Mouse (Mus musculus): ENCODE data around the gene Tgtp2. TPM values are rescaled to one million over a fixed set of nuclear protein-coding genes. Genes with fewer than 3 reads are reported as not detected.
"Not testable (repeated sequence)": the region's sequence is repeated elsewhere in the genome, so short reads cannot be mapped to it uniquely, and the experiment has no call there.

Tgtp2 gene
- not detected for total RNA-seq (2021)
- long read RNA-seq, experiment 1, result 0 reads
- long read RNA-seq, experiment 2, result 0 reads

DNA sequence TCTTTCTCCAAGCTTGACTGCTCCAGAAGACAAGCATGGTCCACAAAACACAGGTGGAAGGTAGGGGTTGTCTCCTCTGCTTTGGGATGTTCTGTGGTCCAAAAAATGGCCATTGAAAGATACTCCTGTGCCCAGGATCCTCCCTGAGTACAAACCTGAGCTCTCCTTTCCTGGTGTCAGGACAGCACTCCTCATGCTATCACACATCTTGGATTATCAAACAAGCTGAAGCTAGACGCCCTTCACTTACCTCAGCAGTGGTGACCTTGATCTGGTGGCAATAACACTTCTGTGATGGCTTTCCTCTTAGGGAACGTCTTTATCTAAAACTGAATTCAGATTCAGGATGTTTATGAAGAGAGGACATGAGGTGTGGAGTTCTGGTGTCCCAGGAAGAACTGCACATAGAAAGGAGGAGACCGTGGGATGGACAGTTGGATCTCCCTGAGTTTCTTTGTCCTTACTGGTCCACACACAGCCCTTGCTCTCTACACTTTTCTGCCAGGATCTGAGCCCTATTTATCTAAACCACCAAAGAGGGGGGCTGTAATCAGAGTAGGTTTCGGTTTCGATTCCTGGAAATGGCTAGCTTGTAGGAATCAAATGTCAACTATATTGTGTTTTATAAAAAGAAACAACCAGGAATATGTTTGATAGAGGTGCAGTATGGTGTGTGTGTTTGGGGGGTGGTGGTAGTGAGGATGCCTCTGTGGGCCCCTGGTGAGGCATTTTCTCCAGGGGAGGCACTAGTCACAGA is at the start of gene Tgtp2:
Tgtp2 (minus strand) TSS at position 494 of the 757 bp plus-strand sequence.
- not testable (repeated sequence) for DNase-seq (ENCODE audit: low spot score in 2 of 2)

GRCm38 (mm10) chr11:49112624-49113219 is 48.7 kb upstream of the Tgtp2 start:
- peak in 1 of 2 experiments; percentile 8 for DNase-seq (ENCODE audit: low spot score in 2 of 2)

- no peak for DNase-seq (ENCODE audit: low spot score in 2 of 2)
Measured at GRCm38 (mm10) chr11:49111000-49111399, 47.0 kb upstream of the Tgtp2 start.

GRCm38 (mm10) chr11:49108833-49109232 is 44.8 kb upstream of the Tgtp2 start:
- DNase-seq (ENCODE audit: low spot score in 2 of 2), result no peak

DNA sequence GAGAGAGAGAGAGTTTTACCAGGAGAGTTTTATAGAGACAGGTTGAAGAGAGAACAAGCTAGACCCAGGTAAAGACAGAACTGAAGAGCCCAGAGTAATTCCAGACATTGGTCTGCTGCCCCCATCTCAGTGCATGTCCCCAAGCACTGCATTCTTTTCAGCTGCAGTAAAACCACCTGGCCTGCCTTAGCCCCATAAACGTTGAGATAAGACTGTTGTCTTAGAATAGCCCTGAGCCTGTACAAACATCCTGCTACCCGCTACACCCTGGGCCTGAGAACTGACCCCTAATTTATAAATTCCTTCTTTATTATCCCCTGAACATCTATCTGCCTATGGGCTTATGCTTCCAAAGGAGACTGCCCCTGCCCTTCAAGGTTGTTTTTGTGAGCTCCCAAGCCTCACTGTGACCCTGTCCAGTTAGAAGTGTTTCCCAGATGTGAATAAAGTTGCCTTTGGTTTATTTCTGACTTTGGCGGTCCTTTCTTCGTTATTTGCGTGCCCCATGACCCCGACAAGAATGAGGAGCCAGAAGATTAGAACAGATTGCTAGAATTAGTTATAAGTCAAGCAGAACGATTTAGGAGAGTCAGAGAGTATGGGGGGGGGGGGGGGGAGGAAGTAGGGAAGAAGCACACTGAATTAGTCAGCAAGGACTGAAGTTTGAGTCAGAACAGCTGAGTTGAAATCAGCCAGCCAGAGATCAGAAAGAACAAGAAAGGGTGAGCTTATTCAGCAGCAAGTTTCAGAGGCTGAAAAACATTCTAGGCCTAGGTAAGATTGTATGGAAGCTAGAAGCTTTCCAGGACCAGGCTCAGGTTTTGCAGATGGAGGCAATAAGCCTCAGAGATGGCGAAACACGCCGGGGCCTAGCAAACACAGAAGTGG is 43.9 kb upstream of the Tgtp2 start:
- no peak for DNase-seq (ENCODE audit: low spot score in 2 of 2)

- DNase-seq (ENCODE audit: low spot score in 2 of 2), result no peak
Measured at GRCm38 (mm10) chr11:49105752-49106151, 41.7 kb upstream of the Tgtp2 start.

GRCm38 (mm10) chr11:49103047-49103693 is 39.2 kb upstream of the Tgtp2 start:
- peak; percentile 78 to 89 for DNase-seq (ENCODE audit: low spot score in 2 of 2)

DNA sequence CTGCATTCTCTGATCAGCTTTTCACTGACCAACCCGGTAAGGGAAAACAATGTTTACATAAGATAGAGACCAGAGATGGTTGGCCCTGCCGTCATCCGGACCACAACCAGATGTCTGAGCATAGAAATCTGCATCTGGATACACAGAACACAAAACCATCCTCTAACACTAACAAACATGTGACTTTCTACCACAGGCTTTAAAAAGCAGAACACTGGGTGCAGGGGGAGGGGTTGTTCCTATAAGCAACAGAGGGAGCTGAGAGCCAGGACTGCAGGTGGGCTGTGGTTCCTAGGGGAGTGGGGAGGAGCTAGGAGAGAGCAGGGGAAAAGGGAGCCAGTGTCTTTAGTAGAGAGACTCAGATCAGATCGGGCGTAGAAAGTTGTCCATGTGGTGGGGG is 37.5 kb upstream of the Tgtp2 start:
- DNase-seq (ENCODE audit: low spot score in 2 of 2), result no peak

DNA sequence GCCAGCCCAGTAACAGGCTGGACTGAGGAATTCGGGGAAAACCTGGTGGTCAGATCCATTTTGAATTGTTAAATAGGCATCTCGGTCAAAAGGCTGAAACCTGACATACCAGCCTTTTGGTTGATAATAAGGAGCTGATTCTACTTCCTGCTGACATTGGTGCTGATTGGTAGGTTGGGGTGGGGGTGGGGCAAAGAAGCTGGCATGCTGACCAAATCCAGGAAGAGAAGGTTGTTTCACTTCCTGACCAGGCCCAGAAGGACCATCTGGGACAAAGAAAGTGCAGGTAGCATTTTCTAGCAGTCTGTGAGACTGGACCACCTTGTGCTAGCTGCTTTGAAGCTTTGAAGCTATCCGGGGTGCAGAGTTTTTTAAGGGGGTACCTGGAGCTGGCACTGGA is 36.4 kb upstream of the Tgtp2 start:
- no peak for DNase-seq (ENCODE audit: low spot score in 2 of 2)

GRCm38 (mm10) chr11:49095367-49095766 is 31.4 kb upstream of the Tgtp2 start:
- no peak for DNase-seq (ENCODE audit: low spot score in 2 of 2)

DNA sequence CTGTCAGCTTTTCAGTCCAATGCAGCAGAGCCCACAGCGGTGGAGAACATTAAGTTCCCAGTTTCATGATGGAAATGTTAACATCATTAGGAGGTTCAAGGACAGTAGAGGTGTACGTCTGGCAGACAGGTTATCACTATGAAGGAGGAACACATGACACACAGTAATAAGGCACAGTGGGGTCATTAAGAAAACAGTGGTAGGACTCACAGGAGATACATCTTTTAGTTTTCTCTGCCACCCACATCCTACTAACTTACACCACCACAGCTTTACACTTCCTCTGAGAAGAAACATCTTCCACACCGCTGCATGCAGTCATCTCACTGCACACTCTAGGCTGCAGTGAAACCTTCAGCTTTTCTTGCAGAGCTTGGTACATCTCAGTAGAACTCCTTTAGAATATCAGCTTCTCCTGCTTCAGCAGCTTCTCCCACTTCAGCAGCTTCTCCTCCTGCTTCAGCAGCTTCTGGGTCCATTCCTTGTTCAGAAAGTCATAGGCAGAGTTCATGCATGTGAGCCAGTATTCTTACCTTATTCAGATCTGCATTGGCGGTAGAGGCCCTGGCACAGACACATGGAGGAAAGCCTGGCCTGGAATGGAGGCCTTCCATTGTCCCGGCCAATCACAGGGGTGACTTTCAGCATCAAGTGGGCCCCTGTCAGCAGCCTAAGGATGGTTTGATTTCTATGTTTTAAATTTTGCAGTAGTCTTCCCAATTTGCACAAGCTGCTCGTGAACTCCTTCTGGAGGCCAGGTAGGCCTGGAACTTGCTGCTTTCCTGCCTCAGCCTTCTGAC is 30.1 kb upstream of the Tgtp2 start:
- no peak for DNase-seq (ENCODE audit: low spot score in 2 of 2)

DNA sequence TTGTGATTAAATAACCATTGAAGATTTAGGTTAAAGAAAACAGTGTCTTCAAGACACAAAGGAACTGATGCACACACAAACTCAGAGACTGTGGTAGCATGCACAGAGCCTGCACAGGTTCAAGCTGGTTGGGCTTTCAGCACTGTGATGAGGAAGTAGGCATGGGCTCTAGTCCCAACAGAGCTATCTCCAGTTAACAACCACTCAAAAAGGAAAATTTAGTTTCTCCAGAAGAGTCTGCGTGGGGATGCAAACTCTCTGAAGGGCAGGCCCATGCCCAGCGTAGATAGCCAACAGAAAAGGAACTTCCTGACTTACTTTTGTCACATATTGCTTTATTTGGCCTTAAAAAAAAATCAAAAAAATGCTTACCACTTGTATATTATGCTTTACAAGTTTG is 28.8 kb upstream of the Tgtp2 start:
- no peak for DNase-seq (ENCODE audit: low spot score in 2 of 2)

DNA sequence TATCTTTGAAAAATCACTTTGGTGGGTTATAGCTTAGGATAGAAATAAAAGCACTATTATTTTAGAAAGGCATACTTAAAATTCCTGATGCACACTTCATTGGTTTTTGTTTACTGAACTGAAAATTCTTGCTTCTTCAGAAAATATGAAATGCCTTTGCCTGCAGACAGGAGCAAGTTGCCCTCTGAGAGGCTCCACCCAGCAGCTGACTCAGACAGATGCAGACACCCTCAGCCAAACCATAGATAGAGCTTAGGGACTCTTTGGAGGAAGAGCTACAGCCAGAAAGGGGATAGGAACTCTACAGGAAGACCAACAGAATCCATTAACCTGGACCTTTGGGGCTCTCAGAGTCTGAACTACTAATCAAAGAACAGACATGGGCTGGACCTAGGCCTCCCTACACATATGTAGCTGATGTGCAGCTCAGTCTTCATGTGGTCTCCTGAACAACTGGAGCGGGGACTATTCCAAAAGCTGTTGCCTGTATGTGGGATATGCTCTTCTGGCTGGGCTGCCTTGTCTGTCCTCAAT is 28.1 kb upstream of the Tgtp2 start:
- DNase-seq (ENCODE audit: low spot score in 2 of 2), result no peak

GRCm38 (mm10) chr11:49091171-49091570 is 27.2 kb upstream of the Tgtp2 start:
- DNase-seq (ENCODE audit: low spot score in 2 of 2), result no peak

GRCm38 (mm10) chr11:49090551-49090950 is 26.5 kb upstream of the Tgtp2 start:
- no peak for DNase-seq (ENCODE audit: low spot score in 2 of 2)

DNA sequence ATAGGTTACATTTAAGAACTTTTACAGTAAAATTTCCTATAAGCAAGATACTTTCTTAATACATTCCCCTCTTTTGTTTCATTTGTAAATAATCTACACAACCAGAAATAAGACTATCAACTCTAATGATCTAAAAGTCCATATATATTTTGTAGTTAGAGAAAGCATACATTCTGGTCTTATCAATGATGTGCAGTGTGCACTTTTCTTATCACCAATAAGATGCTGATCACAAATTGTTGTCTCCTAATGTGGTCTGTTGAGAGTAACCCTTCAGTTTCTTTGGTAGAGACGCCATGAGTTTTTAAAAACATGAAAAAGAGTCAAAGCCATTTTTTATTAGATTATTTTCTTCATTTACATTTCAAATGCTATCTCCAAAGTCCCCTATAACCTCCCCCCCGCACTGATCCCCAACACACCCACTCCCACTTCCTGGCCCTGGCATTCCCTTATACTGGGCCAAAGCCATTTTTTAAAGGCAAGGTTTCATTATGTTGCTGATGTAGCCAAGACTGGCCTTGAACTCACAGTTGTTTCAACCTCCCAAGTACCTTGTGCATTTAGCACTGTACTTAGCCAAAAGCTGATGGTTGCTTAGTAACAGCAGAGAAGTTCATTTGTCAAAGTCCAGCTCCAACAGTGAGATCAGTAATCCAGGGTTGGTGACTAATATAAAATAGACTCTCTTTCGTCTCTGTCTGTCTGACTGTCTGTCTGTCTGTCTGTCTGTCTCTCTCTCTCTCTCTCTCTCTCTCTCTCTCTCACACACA is 25.9 kb upstream of the Tgtp2 start:
- no peak for DNase-seq (ENCODE audit: low spot score in 2 of 2)

DNA sequence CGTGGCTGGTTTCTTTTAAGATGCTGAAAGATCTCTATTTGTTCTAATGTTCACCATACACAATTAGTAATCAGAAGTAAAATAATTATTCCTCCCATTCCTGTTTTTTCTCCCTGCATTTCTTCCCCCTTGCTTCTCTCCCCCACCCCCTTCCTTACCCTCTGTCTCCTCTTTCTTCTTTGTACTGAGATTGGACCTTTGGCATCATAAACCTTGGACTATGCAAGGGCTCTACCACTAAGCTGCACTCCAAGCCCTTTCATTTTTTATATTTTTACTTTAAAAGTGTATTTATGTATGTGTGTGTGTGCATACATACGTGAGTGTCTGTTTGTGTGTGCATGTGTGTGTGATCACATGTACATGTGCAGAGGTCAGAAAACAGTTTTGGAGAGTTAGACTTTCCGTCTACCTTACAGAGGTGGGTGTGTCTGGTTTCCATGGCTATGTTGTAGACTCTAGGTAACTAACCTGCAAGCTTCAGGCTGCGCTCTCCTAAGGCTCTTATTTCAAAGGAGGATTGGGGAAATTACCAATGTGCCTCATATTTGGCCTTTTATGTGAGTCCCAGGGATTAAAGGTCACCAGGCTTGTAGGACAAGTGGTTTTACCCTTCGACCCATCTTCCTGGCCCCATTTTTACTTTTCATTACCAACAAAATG is 25.1 kb upstream of the Tgtp2 start:
- no peak for DNase-seq (ENCODE audit: low spot score in 2 of 2)

GRCm38 (mm10) chr11:49087830-49088616 is 24.0 kb upstream of the Tgtp2 start:
- no peak for DNase-seq (ENCODE audit: low spot score in 2 of 2)
